Mouse (Mus musculus): Measurements from ENCODE around the gene Nmrk1. TPM values are rescaled to one million over a fixed set of nuclear protein-coding genes. Genes with fewer than 3 reads are reported as not detected.

Gene Nmrk1
- polyA plus RNA-seq, 1 experiment from 2014 or later: 14.6 TPM

- H3K27ac ChIP-seq: no peak overlapping the region
- no peak overlapping the region for H3K4me2 ChIP-seq
- no peak for ATAC-seq (ENCODE audit: insufficient read depth, low FRiP score, low read depth)
- H3K27me3 ChIP-seq (replicated peaks): no peaks in the 10 kb centered on the region
- 85% methylated on average over 1 of the region's 1 CpGs for WGBS
- no peaks in the 10 kb centered on the region for H3K9me3 ChIP-seq
- H3K4me3 ChIP-seq (replicated peaks): no peak overlapping the region
- 0 out of 2 replicates have a peak, but pooled peaks cover 5% of the 10 kb centered on the region for H3K4me1 ChIP-seq
- no peak overlapping the region for H3K9ac ChIP-seq
- no peaks in the 10 kb centered on the region for H3K36me3 ChIP-seq
These were observed 14.2 kb upstream of the Nmrk1 start for GRCm38 (mm10) chr19:18617504-18617903.

DNA sequence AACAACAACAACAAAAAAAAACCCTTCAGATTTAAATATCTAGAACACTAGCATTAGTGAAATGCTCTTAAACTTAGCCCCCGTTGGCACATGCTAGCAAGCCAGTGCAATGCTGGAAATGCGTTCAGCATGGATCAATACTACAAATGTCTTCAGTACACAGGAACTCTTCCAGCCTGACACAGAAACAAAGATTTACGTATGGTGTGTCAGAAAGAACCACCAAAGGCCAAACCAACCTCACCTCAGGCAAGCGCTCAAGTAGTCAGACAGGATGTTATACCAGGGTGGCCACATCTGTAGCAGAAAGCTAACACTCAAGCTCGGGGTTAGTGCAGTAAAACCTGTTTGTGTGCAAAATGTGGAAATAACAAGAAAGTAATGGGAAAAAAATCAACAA is 12.7 kb upstream of the Nmrk1 start:
- no peaks in the 10 kb centered on the region for H3K27me3 ChIP-seq (replicated peaks)
- no peak overlapping the region for H3K4me2 ChIP-seq
- ATAC-seq (ENCODE audit: insufficient read depth, low FRiP score, low read depth): no peak
- H3K36me3 ChIP-seq: no peaks in the 10 kb centered on the region
- WGBS: 57% methylated on average over 5 of the region's 5 CpGs
- H3K9ac ChIP-seq: no peak overlapping the region
- H3K27ac ChIP-seq: no peak overlapping the region
- H3K4me3 ChIP-seq (replicated peaks): no peak overlapping the region
- H3K9me3 ChIP-seq: no peaks in the 10 kb centered on the region
- H3K4me1 ChIP-seq: 0 out of 2 replicates have a peak, but pooled peaks cover 5% of the 10 kb centered on the region

- no peak overlapping the region for H3K4me3 ChIP-seq (replicated peaks)
- H3K4me1 ChIP-seq: 0 out of 2 replicates have a peak, but pooled peaks cover 5% of the 10 kb centered on the region
- no peaks in the 10 kb centered on the region for H3K9me3 ChIP-seq
- WGBS: 81% methylated on average over 1 of the region's 1 CpGs
- no peak overlapping the region for H3K9ac ChIP-seq
- no peak overlapping the region for H3K4me2 ChIP-seq
- H3K36me3 ChIP-seq: no peaks in the 10 kb centered on the region
- H3K27ac ChIP-seq: no peak overlapping the region
- ATAC-seq (ENCODE audit: insufficient read depth, low FRiP score, low read depth): no peak
- no peaks in the 10 kb centered on the region for H3K27me3 ChIP-seq (replicated peaks)
These were observed 12.1 kb upstream of the Nmrk1 start for GRCm38 (mm10) chr19:18619691-18620090.

DNA sequence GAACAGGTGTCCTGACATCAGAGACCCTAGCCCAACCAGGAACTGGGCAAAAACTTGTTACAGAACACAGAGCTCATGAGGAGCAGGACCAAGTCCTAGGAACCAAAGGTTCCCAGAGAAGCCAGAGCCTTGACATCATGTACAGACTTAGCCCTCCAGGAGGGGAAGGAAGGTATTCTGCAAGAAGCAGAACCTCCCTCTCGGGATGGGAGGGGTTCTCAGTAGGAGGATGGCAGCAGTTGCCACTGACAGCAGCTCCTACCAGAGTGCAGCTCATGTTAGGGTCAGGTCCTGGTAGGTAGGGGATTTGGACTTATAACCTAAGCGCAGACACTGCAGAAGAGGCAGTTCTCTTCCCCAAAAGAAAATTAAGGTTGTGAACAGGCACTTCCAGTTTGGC is 7.9 kb upstream of the Nmrk1 start:
- no peak for ATAC-seq (ENCODE audit: insufficient read depth, low FRiP score, low read depth)
- no peaks in the 10 kb centered on the region for H3K27me3 ChIP-seq (replicated peaks)
- H3K36me3 ChIP-seq: no peaks in the 10 kb centered on the region
- WGBS: 73% methylated on average over 2 of the region's 2 CpGs
- 0 out of 2 replicates have a peak, but pooled peaks cover 3% of the 10 kb centered on the region for H3K4me1 ChIP-seq
- no peaks in the 10 kb centered on the region for H3K9me3 ChIP-seq
- no peak overlapping the region for H3K4me2 ChIP-seq
- no peak overlapping the region for H3K27ac ChIP-seq
- H3K9ac ChIP-seq: no peak overlapping the region
- H3K4me3 ChIP-seq (replicated peaks): no peak overlapping the region

DNA sequence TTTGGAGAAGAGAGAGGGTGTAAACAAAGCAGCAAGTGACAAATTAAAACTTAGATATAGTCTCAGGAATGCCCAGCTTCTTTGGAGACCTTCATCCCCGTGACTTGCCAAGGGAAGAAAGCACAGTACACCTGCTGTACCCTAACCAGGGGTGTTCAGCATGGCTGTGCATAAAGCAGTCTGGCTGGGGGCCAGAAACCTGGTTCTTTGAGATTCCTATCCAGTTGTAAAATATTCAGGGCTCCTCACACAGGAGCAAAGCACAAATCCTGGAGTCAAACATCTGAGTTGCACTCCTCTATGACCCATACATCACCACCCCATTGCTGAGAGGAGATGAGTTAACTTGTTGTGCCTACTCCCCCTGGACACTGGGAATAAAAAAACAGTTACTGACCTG is 2.2 kb upstream of the Nmrk1 start:
- Histone ChIP-seq H3K4me1 (peaks cover 7% of the 10 kb centered on the region; the same call in 1 of the 2 replicates), H3K36me3 (no peaks in the 10 kb centered on the region), H3K9me3 (no peaks in the 10 kb centered on the region), H3K4me2 (peak overlapping the region; percentile 76; the same call in 1 of the 2 replicates), H3K27me3 (replicated peaks) (no peaks in the 10 kb centered on the region), H3K4me3 (replicated peaks) (no peak overlapping the region), H3K9ac (no peak overlapping the region), H3K27ac (no peak overlapping the region)
- no peak for ATAC-seq (ENCODE audit: insufficient read depth, low FRiP score, low read depth)
- WGBS: 73% methylated on average over 1 of the region's 1 CpGs

DNA sequence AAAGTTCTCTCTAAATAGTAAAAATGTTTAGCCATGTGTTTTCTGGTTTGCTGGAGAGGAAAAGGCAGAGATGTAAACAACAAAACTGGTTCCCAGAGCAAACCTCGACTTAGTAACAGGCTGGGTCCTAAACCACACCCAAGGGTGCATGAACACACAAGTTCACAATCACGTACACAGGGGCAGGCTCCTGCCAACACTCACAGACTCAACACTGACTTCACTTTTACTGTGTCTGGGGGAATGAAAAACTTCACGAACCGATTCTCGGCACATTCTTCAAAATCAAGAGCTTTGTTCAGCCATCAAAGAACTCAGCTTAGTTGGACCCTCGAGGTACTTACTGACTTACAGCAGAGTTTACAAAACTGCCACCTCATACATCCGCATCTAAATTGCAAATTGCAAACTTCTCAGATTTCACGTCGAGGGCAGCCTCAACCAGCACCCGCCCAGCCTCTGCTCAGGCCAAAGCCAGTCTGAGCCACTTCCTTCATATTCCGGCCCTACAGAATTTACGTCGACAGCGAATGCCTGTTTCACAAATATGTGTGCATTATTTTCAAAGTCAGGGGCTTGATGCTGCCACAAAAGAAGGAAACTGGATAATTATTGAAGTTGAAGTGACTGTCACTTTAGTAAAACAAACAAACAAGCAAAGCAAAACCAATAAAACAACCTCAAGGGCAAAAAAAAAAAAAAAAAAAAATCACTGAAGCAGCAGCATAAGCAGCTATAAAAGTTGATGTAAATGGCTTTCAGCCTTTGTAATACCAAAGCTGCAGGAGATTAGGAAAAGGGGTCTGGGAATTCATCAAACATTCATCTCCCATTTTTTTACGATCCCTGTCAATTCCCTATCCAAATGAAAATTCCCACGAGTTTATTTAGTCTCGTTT is 1.3 kb upstream of the Nmrk1 start:
- no peaks in the 10 kb centered on the region for H3K36me3 ChIP-seq
- ATAC-seq (ENCODE audit: insufficient read depth, low FRiP score, low read depth): no peak
- no peaks in the 10 kb centered on the region for H3K27me3 ChIP-seq (replicated peaks)
- peaks cover 7% of the 10 kb centered on the region; the same call in 1 of the 2 replicates for H3K4me1 ChIP-seq
- H3K4me2 ChIP-seq: peak overlapping the region; percentile 76
- peak overlapping the region; percentile 95; the same call in 1 of the 2 replicates for H3K27ac ChIP-seq
- peak overlapping the region; percentile 68 for H3K9ac ChIP-seq
- H3K9me3 ChIP-seq: no peaks in the 10 kb centered on the region
- peak overlapping the region; percentile 95 for H3K4me3 ChIP-seq (replicated peaks)
- WGBS: 11% methylated on average over 17 of the region's 17 CpGs

- Histone ChIP-seq H3K4me1 (peaks cover 7% of the 10 kb centered on the region; the same call in 1 of the 2 replicates), H3K27ac (peak overlapping the region; percentile 95), H3K4me2 (peak overlapping the region; percentile 76), H3K9ac (peak overlapping the region; percentile 68), H3K9me3 (no peaks in the 10 kb centered on the region), H3K36me3 (no peaks in the 10 kb centered on the region), H3K27me3 (replicated peaks) (no peaks in the 10 kb centered on the region), H3K4me3 (replicated peaks) (peak overlapping the region; percentile 95)
- ATAC-seq (ENCODE audit: insufficient read depth, low FRiP score, low read depth): peak; percentile 65
- WGBS: under 1% methylated on average over 39 of the region's 40 CpGs
These were observed 548 bp upstream of the Nmrk1 start for GRCm38 (mm10) chr19:18631161-18631643.

DNA sequence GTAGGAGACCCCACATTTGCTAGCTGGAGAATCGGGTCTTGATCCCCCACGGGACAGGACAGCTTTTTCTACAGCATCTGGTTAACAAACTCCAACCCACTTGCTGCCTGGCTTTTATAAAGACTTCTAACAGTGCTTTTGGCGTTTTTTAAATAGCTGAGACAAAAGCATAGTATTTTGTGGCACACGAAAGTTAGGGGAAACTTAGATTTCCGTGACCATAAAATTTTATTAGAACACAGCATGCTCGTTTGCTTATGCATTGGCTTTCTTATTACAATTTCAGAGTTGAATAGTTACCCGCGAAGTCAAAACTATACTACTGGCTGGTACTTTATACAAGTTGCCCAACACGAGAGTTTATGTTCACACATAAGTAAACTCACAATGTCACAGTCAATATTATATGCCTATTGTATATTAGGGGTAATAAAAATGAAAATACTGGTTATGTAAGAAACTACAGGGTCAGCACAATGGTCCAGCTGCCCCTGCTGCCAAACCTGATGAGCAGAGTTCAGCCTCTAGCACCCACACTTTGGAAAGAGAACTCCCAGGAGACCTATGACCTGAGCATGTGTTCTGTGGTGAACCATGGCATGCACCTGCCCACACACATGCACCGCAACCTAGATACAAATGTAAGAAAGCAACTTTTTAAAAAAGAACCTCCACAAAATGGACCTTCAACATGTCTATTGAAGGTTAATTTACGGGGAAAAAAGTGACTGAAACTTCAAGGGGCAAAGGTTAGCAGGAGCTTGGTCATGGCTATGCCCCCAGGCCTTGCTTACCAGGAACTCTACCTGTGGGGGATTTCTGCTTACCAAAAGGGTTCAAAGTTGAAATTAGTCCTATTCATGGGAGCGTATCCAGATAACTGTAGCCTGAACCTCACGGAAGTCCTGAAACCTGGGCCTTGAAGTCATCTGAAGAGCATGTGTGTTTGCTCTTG is 758 bp downstream of the Nmrk1 start:
- no peak overlapping the region for H3K27ac ChIP-seq
- peaks cover 7% of the 10 kb centered on the region; the same call in 1 of the 2 replicates for H3K4me1 ChIP-seq
- 57% methylated on average over 13 of the region's 13 CpGs for WGBS
- peak overlapping the region; percentile 76 for H3K4me2 ChIP-seq
- no peaks in the 10 kb centered on the region for H3K9me3 ChIP-seq
- H3K4me3 ChIP-seq (replicated peaks): peak overlapping the region; percentile 95
- no peaks in the 10 kb centered on the region for H3K36me3 ChIP-seq
- peak overlapping the region; percentile 29; the same call in 1 of the 2 replicates for H3K9ac ChIP-seq
- ATAC-seq (ENCODE audit: insufficient read depth, low FRiP score, low read depth): no peak
- no peaks in the 10 kb centered on the region for H3K27me3 ChIP-seq (replicated peaks)

DNA sequence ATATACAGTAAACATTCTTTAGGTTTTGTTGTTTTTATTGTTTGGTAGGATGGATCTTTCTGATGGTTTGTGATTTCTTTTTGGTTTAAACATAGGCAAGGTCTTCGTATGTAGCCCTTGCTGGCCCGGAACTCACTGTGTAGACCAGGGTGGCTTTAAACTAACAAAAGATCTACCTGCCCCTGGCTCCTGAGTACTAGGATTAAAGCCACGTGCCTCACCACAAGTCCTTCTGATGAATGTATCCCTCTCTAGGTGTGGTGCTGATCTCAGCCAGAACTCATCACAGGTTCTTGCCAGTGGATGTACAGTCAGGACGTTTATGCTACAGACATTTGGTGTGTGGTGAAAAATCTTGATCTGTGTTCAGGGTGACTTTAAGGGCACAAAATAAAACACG is 6.2 kb downstream of the Nmrk1 start:
- H3K9ac ChIP-seq: no peak overlapping the region
- ATAC-seq (ENCODE audit: insufficient read depth, low FRiP score, low read depth): no peak
- no peak overlapping the region for H3K27ac ChIP-seq
- H3K4me1 ChIP-seq: no peaks in the 10 kb centered on the region
- H3K36me3 ChIP-seq: no peaks in the 10 kb centered on the region
- H3K27me3 ChIP-seq (replicated peaks): no peaks in the 10 kb centered on the region
- H3K9me3 ChIP-seq: no peaks in the 10 kb centered on the region
- no peak overlapping the region for H3K4me2 ChIP-seq
- H3K4me3 ChIP-seq (replicated peaks): no peak overlapping the region
- 81% methylated on average over 5 of the region's 5 CpGs for WGBS

GRCm38 (mm10) chr19:18638949-18639348 is 7.2 kb downstream of the Nmrk1 start:
- no peak for ATAC-seq (ENCODE audit: insufficient read depth, low FRiP score, low read depth)
- H3K4me1 ChIP-seq: no peaks in the 10 kb centered on the region
- H3K9ac ChIP-seq: no peak overlapping the region
- no peak overlapping the region for H3K4me2 ChIP-seq
- WGBS: 52% methylated on average over 5 of the region's 5 CpGs
- no peak overlapping the region for H3K27ac ChIP-seq
- H3K9me3 ChIP-seq: no peaks in the 10 kb centered on the region
- H3K36me3 ChIP-seq: no peaks in the 10 kb centered on the region
- H3K27me3 ChIP-seq (replicated peaks): no peaks in the 10 kb centered on the region
- H3K4me3 ChIP-seq (replicated peaks): no peak overlapping the region

DNA sequence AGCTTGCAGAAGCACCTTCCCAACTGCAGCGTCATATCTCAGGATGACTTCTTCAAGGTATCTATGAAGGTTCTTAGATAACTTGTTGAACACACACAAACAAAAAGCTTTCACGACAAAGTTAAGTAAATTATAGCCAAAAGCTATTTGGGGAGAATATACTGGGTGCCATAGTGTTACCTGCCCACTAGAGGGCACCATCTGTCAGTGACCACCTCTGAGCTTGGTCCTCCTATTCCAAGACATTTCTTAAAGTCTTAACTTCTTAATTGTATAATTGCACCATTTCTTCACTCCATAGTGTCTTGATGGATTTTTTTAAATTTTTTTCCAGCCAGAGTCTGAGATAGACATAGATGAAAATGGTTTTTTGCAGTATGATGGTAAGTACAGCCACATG is 7.8 kb downstream of the Nmrk1 start:
- H3K9ac ChIP-seq: no peak overlapping the region
- no peak for ATAC-seq (ENCODE audit: insufficient read depth, low FRiP score, low read depth)
- no peaks in the 10 kb centered on the region for H3K36me3 ChIP-seq
- H3K4me3 ChIP-seq (replicated peaks): no peak overlapping the region
- no peak overlapping the region for H3K4me2 ChIP-seq
- no peak overlapping the region for H3K27ac ChIP-seq
- no peaks in the 10 kb centered on the region for H3K4me1 ChIP-seq
- WGBS: 30% methylated on average over 2 of the region's 2 CpGs
- no peaks in the 10 kb centered on the region for H3K9me3 ChIP-seq
- H3K27me3 ChIP-seq (replicated peaks): no peaks in the 10 kb centered on the region

All from stomach, embryonic 15.5 days (tissue).